In the genomic region with DNA sequence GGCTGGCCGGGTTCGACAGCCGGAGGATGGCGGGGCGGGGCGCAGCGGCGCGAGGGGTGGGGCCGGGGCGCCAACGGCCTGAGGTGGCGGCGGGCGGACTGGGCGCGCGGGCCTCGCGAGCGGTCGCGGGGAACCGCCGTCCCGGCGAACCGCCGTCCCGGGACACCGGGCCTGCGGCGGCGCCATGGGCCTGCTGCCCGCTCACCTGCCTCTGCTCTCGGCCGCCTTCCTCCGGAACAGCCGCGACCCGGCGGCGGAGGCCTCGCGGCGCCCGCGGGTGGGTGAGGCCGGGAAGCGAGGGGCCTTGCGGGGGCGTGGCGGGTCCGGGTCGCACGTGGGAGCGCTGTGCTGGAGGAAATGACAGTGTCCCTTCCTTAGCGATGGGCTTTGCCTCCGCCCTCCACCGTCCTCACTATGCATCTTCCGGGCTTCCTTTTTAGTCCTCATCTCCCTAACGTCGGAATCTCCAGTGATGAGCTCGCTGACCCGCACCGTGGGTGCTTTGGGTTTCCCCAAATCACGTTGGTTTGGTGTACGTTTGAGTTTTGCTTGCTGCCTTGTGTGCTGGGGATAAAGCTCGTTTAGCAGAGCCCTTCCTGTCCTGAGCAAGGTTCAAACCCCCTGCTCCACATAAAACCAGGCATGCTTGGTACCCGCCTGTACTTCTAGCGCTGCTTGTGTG, we compare ENCODE assay signal across 8 mouse cellular contexts. TPM values are rescaled to one million over a fixed set of nuclear protein-coding genes. Genes with fewer than 3 reads are reported as not detected.
A peak's percentile ranks its signal among the peaks of the same experiment; 100 is the strongest.
DNase-seq lines count a peak whose midpoint lies in the region; ATAC-seq and TF ChIP-seq lines count a peak whose summit lies in the region.

No protein-coding gene starts in this region.

- no peak for TF ChIP-seq POLR2A in myocyte (IDR thresholded peaks at IDR 0.05; ENCODE audit: insufficient read length, low read depth)

- H3ac ChIP-seq in myocyte (ENCODE audit: control insufficient read depth, insufficient read length) = peak overlapping the region; percentile 32

- WGBS in forebrain, postnatal 0 days = 2% methylated on average over 44 of the region's 71 CpGs
- under 1% methylated on average over 71 of the region's 71 CpGs for WGBS in liver, embryonic 14.5 days (ENCODE audit: insufficient replicate concordance)

- H3K9me3 ChIP-seq in forebrain, postnatal 0 days (ENCODE audit: low read length) = no peaks in the 10 kb centered on the region
- H3K9me3 ChIP-seq in liver, embryonic 14.5 days (ENCODE audit: control insufficient read depth, low read length) = no peaks in the 10 kb centered on the region

- H3K36me3 ChIP-seq in forebrain, postnatal 0 days (ENCODE audit: insufficient read depth) = 0 out of 2 replicates have a peak, but pooled peaks cover 4% of the 10 kb centered on the region
- no peaks in the 10 kb centered on the region for H3K36me3 ChIP-seq in liver, embryonic 14.5 days (replicated peaks; ENCODE audit: control insufficient read depth, insufficient read depth, low read depth)
- H3K36me3 ChIP-seq in myocyte (ENCODE audit: control insufficient read depth, insufficient read depth) = no peaks in the 10 kb centered on the region

- no peak for TF ChIP-seq CTCF in forebrain, postnatal 0 days (IDR thresholded peaks at IDR 0.05; ENCODE audit: low read depth)
- no peak for TF ChIP-seq CTCF in liver, embryonic 14.5 days (IDR thresholded peaks at IDR 0.05; ENCODE audit: low read depth)

- DNase-seq in gastrocnemius, adult 18-20 months (ENCODE audit: low spot score) = peak; percentile 14
- DNase-seq in gastrocnemius, postnatal 10 days = no peak
- DNase-seq in forebrain, postnatal 0 days = peak; percentile 18
- DNase-seq in liver, embryonic 14.5 days (ENCODE audit: low read depth in 3 of 3, low spot score in 3 of 3) = no peak
- DNase-seq in thymus, postnatal 0 days (ENCODE audit: low spot score) = peak; percentile 42

- H3K27ac ChIP-seq in forebrain, postnatal 0 days (ENCODE audit: low read depth, low read length) = peak overlapping the region; percentile 83
- peak overlapping the region; percentile 55; the same call in 1 of the 2 replicates for H3K27ac ChIP-seq in liver, embryonic 14.5 days

- TF ChIP-seq EP300 in liver, embryonic 14.5 days (IDR thresholded peaks at IDR 0.05; ENCODE audit: low read depth) = no peak

- H3K27me3 ChIP-seq in forebrain, postnatal 0 days (ENCODE audit: insufficient read depth, low read length) = no peaks in the 10 kb centered on the region
- no peaks in the 10 kb centered on the region for H3K27me3 ChIP-seq in liver, embryonic 14.5 days (ENCODE audit: control insufficient read depth, insufficient read depth, low read length)
- no peaks in the 10 kb centered on the region for H3K27me3 ChIP-seq in myocyte (ENCODE audit: control insufficient read depth, insufficient read depth, insufficient read length)

- peak; percentile 50 for ATAC-seq in activated CD4-positive, CD25-positive, alpha-beta regulatory T cell, adult 4 months
- peak; percentile 60 for ATAC-seq in forebrain, postnatal 0 days
- peak; percentile 30 for ATAC-seq in inflammation-experienced regulatory T-cells, adult 6 months
- peak; percentile 83 for ATAC-seq in liver, embryonic 14.5 days (ENCODE audit: insufficient read depth)

- peak overlapping the region; percentile 73 for H3K9ac ChIP-seq in forebrain, postnatal 0 days
- H3K9ac ChIP-seq in liver, embryonic 14.5 days (replicated peaks) = peak overlapping the region; percentile 89

- peaks cover 12% of the 10 kb centered on the region; the same call in 1 of the 2 replicates for H3K4me1 ChIP-seq in forebrain, postnatal 0 days (ENCODE audit: insufficient read depth)
- H3K4me1 ChIP-seq in liver, embryonic 14.5 days (replicated peaks; ENCODE audit: control insufficient read depth in 2 of 2, insufficient read depth in 2 of 2, low read length in 1 of 2) = peaks cover 11 to 14% of the 10 kb centered on the region in 2 experiments

- peaks cover 42% of the 10 kb centered on the region for H3K79me2 ChIP-seq in myocyte (ENCODE audit: control insufficient read depth, insufficient read depth)

- peak overlapping the region; percentile 94 for H3K4me3 ChIP-seq in forebrain, postnatal 0 days (ENCODE audit: low read depth, low read length)
- H3K4me3 ChIP-seq in liver, embryonic 14.5 days (ENCODE audit: insufficient read depth in 1 of 2, low read depth in 2 of 2, low read length in 2 of 2) = peak overlapping the region; percentile 90 to 95
- peak overlapping the region; percentile 31 for H3K4me3 ChIP-seq in myocyte

- H3K4me2 ChIP-seq in forebrain, postnatal 0 days (ENCODE audit: low read depth) = peak overlapping the region; percentile 83
- H3K4me2 ChIP-seq in liver, embryonic 14.5 days (ENCODE audit: low read depth) = peak overlapping the region; percentile 94
- peak overlapping the region; percentile 69 for H3K4me2 ChIP-seq in myocyte (ENCODE audit: low read depth)

TF ChIP-seq in myocyte, 11 proteins besides CTCF, POLR2A, EP300 and RAD21:
- no peak for TF ChIP-seq TCF3 (IDR thresholded peaks at IDR 0.05; ENCODE audit: insufficient read length, low read depth)
- no peak for TF ChIP-seq REST (IDR thresholded peaks at IDR 0.05; ENCODE audit: insufficient read depth, insufficient read length)
- TF ChIP-seq POLR2AphosphoS2 (IDR thresholded peaks at IDR 0.05; ENCODE audit: insufficient read length, low read depth) = no peak
- TF ChIP-seq CEBPB (IDR thresholded peaks at IDR 0.05; ENCODE audit: insufficient read depth, poor library complexity, severe bottlenecking) = no peak
- TF ChIP-seq USF1 (IDR thresholded peaks at IDR 0.05; ENCODE audit: low read depth) = no peak
- TF ChIP-seq MAX (IDR thresholded peaks at IDR 0.05; ENCODE audit: low read depth) = no peak
- TF ChIP-seq E2F4 (IDR thresholded peaks at IDR 0.05; ENCODE audit: insufficient read depth) = no peak
- TF ChIP-seq TCF12 (IDR thresholded peaks at IDR 0.05; ENCODE audit: insufficient read depth, poor library complexity, severe bottlenecking) = no peak
- TF ChIP-seq SRF (IDR thresholded peaks at IDR 0.05; ENCODE audit: control insufficient read depth, insufficient read length, low read depth) = no peak
- no peak for TF ChIP-seq MYOG (IDR thresholded peaks at IDR 0.05; ENCODE audit: control insufficient read depth in 1 of 3, insufficient read depth in 1 of 3, insufficient read length in 2 of 3, low read depth in 2 of 3)
- no peak for TF ChIP-seq MYOD1 (IDR thresholded peaks at IDR 0.05; ENCODE audit: control insufficient read depth in 1 of 3, insufficient read length in 2 of 3, low read depth in 2 of 3)

RNA-seq across cellular contexts. Expression of a gene that starts 0.5 kb away (rescaled TPM):
- 10 to 100 TPM; 10.4 to 11.1 TPM for total RNA-seq in gastrocnemius, adult 18-20 months (2021)
- total RNA-seq in gastrocnemius, postnatal 10 days (2021) = 10 to 100 TPM; 14.1 to 19.6 TPM
- polyA plus RNA-seq in activated CD4-positive, CD25-positive, alpha-beta regulatory T cell, adult 4 months (2017; shearing (Covaris generic)) = 10 to 100 TPM; 34.4 to 34.5 TPM
- 80.3 and 83.2 TPM in 2 replicates for total RNA-seq in forebrain, postnatal 0 days (2014; rRNA removed)
- 41.1 and 47.9 TPM in 2 replicates for polyA plus RNA-seq in forebrain, postnatal 0 days (2015; fragmentation: Nextera tagmentation; extraction: Ambion mirVana)
- 10 to 100 TPM; 32.2 to 48.1 (median 43.3) TPM for polyA plus RNA-seq in inflammation-experienced regulatory T-cells, adult 6 months (2017; shearing (Covaris generic))
- 11.0 and 16.1 TPM in 2 replicates for polyA plus RNA-seq in liver, embryonic 14.5 days (2012; rRNA removed)
- polyA plus RNA-seq in liver, embryonic 14.5 days (2014; fragmentation: Nextera tagmentation; extraction: Ambion mirVana) = 20.6 and 25.6 TPM in 2 replicates
- 12.1 TPM for polyA plus RNA-seq in myocyte (2012; fragmentation: generic; extraction: Trizol)
- polyA plus RNA-seq in thymus, postnatal 0 days (2015; fragmentation: Nextera tagmentation; extraction: Ambion mirVana) = 37.8 and 39.0 TPM in 2 replicates

RNA-seq across cellular contexts. Expression of a gene that starts 42.2 kb away (rescaled TPM):
- 10 to 100 TPM; 21.0 to 21.6 TPM for total RNA-seq in gastrocnemius, adult 18-20 months (2021)
- total RNA-seq in gastrocnemius, postnatal 10 days (2021) = 10 to 100 TPM; 16.2 to 17.6 TPM
- polyA plus RNA-seq in activated CD4-positive, CD25-positive, alpha-beta regulatory T cell, adult 4 months (2017; shearing (Covaris generic)) = 1 to 10 TPM; 3.9 to 4.6 TPM
- 15.3 and 27.9 TPM in 2 replicates for total RNA-seq in forebrain, postnatal 0 days (2014; rRNA removed)
- 20.3 and 24.0 TPM in 2 replicates for polyA plus RNA-seq in forebrain, postnatal 0 days (2015; fragmentation: Nextera tagmentation; extraction: Ambion mirVana)
- polyA plus RNA-seq in inflammation-experienced regulatory T-cells, adult 6 months (2017; shearing (Covaris generic)) = 1 to 10 TPM; 2.9 to 4.8 (median 4.5) TPM
- polyA plus RNA-seq in liver, embryonic 14.5 days (2012; rRNA removed) = 6.1 and 6.3 TPM in 2 replicates
- polyA plus RNA-seq in liver, embryonic 14.5 days (2014; fragmentation: Nextera tagmentation; extraction: Ambion mirVana) = 9.1 and 9.4 TPM in 2 replicates
- polyA plus RNA-seq in myocyte (2012; fragmentation: generic; extraction: Trizol) = 10.5 TPM
- 7.6 and 8.3 TPM in 2 replicates for polyA plus RNA-seq in thymus, postnatal 0 days (2015; fragmentation: Nextera tagmentation; extraction: Ambion mirVana)

RNA-seq across cellular contexts. Expression of a gene that starts 42.2 kb away (rescaled TPM):
- total RNA-seq in gastrocnemius, adult 18-20 months (2021) = not detected
- under 1 TPM in 1 of 2 experiments, not detected in 1; 0.11 TPM for total RNA-seq in gastrocnemius, postnatal 10 days (2021)
- polyA plus RNA-seq in activated CD4-positive, CD25-positive, alpha-beta regulatory T cell, adult 4 months (2017; shearing (Covaris generic)) = not detected
- 2.5 and 4.3 TPM in 2 replicates for total RNA-seq in forebrain, postnatal 0 days (2014; rRNA removed)
- polyA plus RNA-seq in forebrain, postnatal 0 days (2015; fragmentation: Nextera tagmentation; extraction: Ambion mirVana) = 0.45 and 0.85 TPM in 2 replicates
- not detected for polyA plus RNA-seq in inflammation-experienced regulatory T-cells, adult 6 months (2017; shearing (Covaris generic))
- polyA plus RNA-seq in liver, embryonic 14.5 days (2012; rRNA removed) = 0.22 and 0.28 TPM in 2 replicates
- polyA plus RNA-seq in liver, embryonic 14.5 days (2014; fragmentation: Nextera tagmentation; extraction: Ambion mirVana) = 0.11 and 0.25 TPM in 2 replicates
- polyA plus RNA-seq in myocyte (2012; fragmentation: generic; extraction: Trizol) = 0.05 TPM
- 0.05 TPM in 2 replicates for polyA plus RNA-seq in thymus, postnatal 0 days (2015; fragmentation: Nextera tagmentation; extraction: Ambion mirVana)

Comparison
In these comparisons a context has a peak if more than half of its experiments do, and no peak if none do; other contexts are left out.
1. DNase-seq: peak in gastrocnemius, adult 18-20 months (single experiment), forebrain, postnatal 0 days (single experiment) and thymus, postnatal 0 days (single experiment); none in gastrocnemius, postnatal 10 days (single experiment) and liver, embryonic 14.5 days (0 of 3).
2. ATAC-seq: peak in every context shown above with its lines; median percentile 83 in liver, embryonic 14.5 days; 60 in forebrain, postnatal 0 days; 50 in activated CD4-positive, CD25-positive, alpha-beta regulatory T cell, adult 4 months; 30 in inflammation-experienced regulatory T-cells, adult 6 months.
3. H3K4me3 ChIP-seq: peak in every context shown above with its lines; median percentile 94 in forebrain, postnatal 0 days; 92 in liver, embryonic 14.5 days; 31 in myocyte.
4. Peak in every context shown above with its lines, with median percentiles within 50 percentile points of each other: H3K4me2 ChIP-seq.